Mouse (Mus musculus) liver, embryonic 14.5 days (tissue): ENCODE results near the gene Islr. TPM values are rescaled to one million over a fixed set of nuclear protein-coding genes. Genes with fewer than 3 reads are reported as not detected.
"Not testable (repeated sequence)": the region's sequence is repeated elsewhere in the genome, so short reads cannot be mapped to it uniquely, and the experiment has no call there.

Source experiments
- ATAC-seq: fragments of 200-750 bp; cut with Nextera tagmentation; 2 replicates; pipeline ENCODE4 v1.8.0; 2017; ENCODE audit warnings: moderate number of reproducible peaks, mild to moderate bottlenecking, moderate library complexity; ENCODE audit not compliant: insufficient read depth
- DNase-seq, 3 experiments: peaks; one replicate each; pipeline ENCODE4 v3.0.0-alpha.2; 2012 to 2013; ENCODE audit warnings: low read depth in 3 of 3, low spot score in 3 of 3
- H3K27ac ChIP-seq: fragments of 300-500 bp; sonication (generic); 2 replicates; pipeline ENCODE4 v1.5.1; 2014; ENCODE audit warnings: moderate library complexity, mild to moderate bottlenecking, control low read depth, inconsistent platforms
- H3K27me3 ChIP-seq: fragments of 300-500 bp; sonication (generic); 2 replicates; pipeline ENCODE4 v1.6.1; 2014; ENCODE audit warnings: mild to moderate bottlenecking, low read length, moderate library complexity; ENCODE audit not compliant: control insufficient read depth, insufficient read depth
- H3K36me3 ChIP-seq: fragments of 300-500 bp; sonication (generic); replicated peaks from 2 replicates; pipeline ENCODE4 v1.6.1; 2014; ENCODE audit warnings: low read depth; ENCODE audit not compliant: control insufficient read depth, insufficient read depth
- H3K4me1 ChIP-seq, 2 experiments: fragments of 200-500 bp in 1 of 2; fragments of 300-500 bp in 1 of 2; sonication (generic) in 1 of 2; replicated peaks; 2 replicates each; pipeline ENCODE4 v1.6.1; 2012 to 2014; ENCODE audit warnings: antibody characterized with exemption in 1 of 2, inconsistent platforms in 1 of 2, low read length in 1 of 2; ENCODE audit not compliant: control insufficient read depth in 2 of 2, insufficient read depth in 2 of 2
- H3K4me2 ChIP-seq: fragments of 300-500 bp; sonication (generic); 2 replicates; pipeline ENCODE4 v1.6.1; 2014; ENCODE audit warnings: low read depth, mild to moderate bottlenecking, control low read depth, moderate library complexity
- H3K4me3 ChIP-seq, 2 experiments: fragments of 200-500 bp in 1 of 2; fragments of 300-500 bp in 1 of 2; sonication (generic) in 1 of 2; 2 replicates each; pipeline ENCODE4 v1.5.1; 2012 to 2014; ENCODE audit warnings: low read depth in 2 of 2, low read length in 2 of 2, mild to moderate bottlenecking in 2 of 2, control low read depth in 1 of 2, inconsistent platforms in 1 of 2, moderate library complexity in 1 of 2; ENCODE audit not compliant: insufficient read depth in 1 of 2
- H3K9ac ChIP-seq: fragments of 300-500 bp; sonication (generic); replicated peaks from 2 replicates; pipeline ENCODE4 v1.6.1; 2014; ENCODE audit warnings: mild to moderate bottlenecking, control low read depth, moderate library complexity
- H3K9me3 ChIP-seq: fragments of 300-500 bp; sonication (generic); 2 replicates; pipeline ENCODE4 v1.6.1; 2016; ENCODE audit warnings: low read length, mixed read lengths; ENCODE audit not compliant: control insufficient read depth
- CTCF ChIP-seq: IDR thresholded peaks from 2 replicates; pipeline ENCODE4 v1.5.1; 2016; ENCODE audit warnings: antibody characterized with exemption, low read depth, control low read depth
- EP300 ChIP-seq: IDR thresholded peaks from 2 replicates; pipeline ENCODE4 v1.6.1; 2016; ENCODE audit warnings: antibody characterized with exemption, low read depth
- WGBS: fragments of 180-500 bp; shearing (Covaris S2); extraction: QIAGEN DNeasy Blood & Tissue Kit; methylation state at CpG from one replicate; pipeline ENCODE4 v1.1.7; 2014; ENCODE audit not compliant: insufficient replicate concordance; 5-methylcytosine and 5-hydroxymethylcytosine counted together
- polyA plus RNA-seq, 2 experiments: library from polyadenylated mRNA; depleted of rRNA in 1 of 2; stranded (reverse) in 1 of 2; unstranded in 1 of 2; fragments of >200 nt; fragmentation: Nextera tagmentation in 1 of 2; extraction: Ambion mirVana in 1 of 2; gene quantifications; 2 replicates each; pipeline versions ENCODE4 v1.2.1 to v1.2.3; 2012 to 2014

The Islr gene
- polyA plus RNA-seq (2012; rRNA removed) (3.3 and 3.6 TPM in 2 replicates), polyA plus RNA-seq (2014; fragmentation: Nextera tagmentation; extraction: Ambion mirVana) (1.1 and 1.7 TPM in 2 replicates)

DNA sequence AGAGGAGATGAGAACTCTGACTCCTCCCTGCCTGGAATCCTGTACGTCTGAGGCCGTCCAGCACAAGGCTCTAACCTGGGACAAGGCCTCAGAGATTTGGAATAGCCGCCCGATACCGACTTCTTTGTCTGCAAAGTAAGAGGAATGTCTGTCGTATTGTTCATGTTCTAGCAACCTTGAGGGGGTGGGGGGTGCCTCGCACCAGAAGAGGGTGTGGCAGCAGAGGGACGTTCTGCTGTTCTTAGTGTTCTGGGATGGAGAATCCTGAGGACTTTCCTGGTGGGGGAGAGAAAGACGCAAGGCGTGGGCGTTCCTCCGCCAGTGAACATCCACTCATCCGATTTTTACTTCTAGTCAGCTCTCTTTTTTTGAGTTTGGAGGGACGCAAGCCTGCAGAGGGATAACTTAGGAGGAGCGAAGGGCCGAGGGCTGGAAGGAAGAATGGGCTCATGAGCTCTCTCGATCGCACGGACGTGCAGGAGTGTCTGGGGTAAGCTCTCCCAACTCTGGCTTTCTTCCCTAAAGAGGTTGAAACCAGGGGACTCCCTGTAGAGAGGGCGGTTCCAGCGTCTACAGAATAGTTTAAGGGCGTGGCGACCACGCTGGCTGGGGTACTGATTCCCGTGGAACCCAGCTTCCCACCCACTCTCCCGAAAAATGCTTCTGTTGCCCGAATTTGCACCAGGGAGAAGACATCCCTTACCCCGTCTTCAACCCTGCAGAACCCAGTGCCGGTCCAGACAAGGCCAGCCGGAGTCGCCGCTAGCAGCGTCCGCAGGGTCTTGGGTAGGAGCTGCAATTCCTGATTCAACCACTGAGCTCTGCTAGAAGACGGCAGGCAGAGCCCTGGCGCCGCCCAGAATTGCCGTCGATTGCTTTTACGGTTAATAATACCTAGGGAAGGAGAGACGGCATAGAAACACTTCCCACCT lies at the start of gene Islr, which contains the start of gene Islr2:
Gene Islr, minus strand, starts transcription at position 791 of the 932 bp plus-strand sequence.
Gene Islr2, minus strand, starts transcription at position 804 of the 932 bp plus-strand sequence.
- Histone ChIP-seq H3K9ac (peak within 1 kb of the TSS; percentile 15; the same call in 1 of the 2 replicates), H3K4me3 (peak within 1 kb of the TSS; percentile 49 to 60), H3K4me1 (no peaks in the 10 kb centered on the region), H3K36me3 (no peaks in the 10 kb centered on the region), H3K27ac (no peak within 1 kb of the TSS), H3K27me3 (peaks cover 59% of the 10 kb centered on the region), H3K4me2 (peak within 1 kb of the TSS; percentile 61), H3K9me3 (no peaks in the 10 kb centered on the region)
- peak; percentile 79 for ATAC-seq
- peak in 1 of 3 experiments; percentile 49 for DNase-seq
- WGBS = 4% methylated on average over 42 of the region's 42 CpGs
- peak; percentile 76 for TF ChIP-seq CTCF
- TF ChIP-seq EP300 = no peak

DNA sequence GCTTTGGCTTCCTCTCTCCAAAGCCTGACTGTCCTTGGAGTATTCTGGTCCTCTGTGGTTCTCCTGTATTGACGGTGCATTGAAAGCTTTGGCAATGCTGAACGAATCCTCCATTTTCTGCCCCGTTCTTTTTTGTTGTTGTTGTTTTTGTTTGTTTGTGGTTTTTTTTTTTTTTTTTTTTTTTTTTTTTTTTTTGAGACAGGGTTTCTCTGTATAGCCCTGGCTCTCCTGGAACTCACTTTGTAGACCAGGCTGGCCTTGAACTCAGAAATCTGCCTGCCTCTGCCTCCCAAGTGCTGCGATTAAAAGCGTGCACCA lies 49.7 kb upstream of the Islr start:
- Histone ChIP-seq H3K4me3 (peak overlapping the region; percentile 64 to 67), H3K4me1 (peaks cover 14 to 25% of the 10 kb centered on the region in 2 experiments), H3K4me2 (peak overlapping the region; percentile 87), H3K27ac (peak overlapping the region; percentile 77), H3K9ac (peak overlapping the region; percentile 71)
- DNase-seq, H3K27me3 ChIP-seq, ATAC-seq, H3K36me3 ChIP-seq, H3K9me3 ChIP-seq: not testable (repeated sequence)
- 51% methylated on average over 5 of the region's 5 CpGs for WGBS

DNA sequence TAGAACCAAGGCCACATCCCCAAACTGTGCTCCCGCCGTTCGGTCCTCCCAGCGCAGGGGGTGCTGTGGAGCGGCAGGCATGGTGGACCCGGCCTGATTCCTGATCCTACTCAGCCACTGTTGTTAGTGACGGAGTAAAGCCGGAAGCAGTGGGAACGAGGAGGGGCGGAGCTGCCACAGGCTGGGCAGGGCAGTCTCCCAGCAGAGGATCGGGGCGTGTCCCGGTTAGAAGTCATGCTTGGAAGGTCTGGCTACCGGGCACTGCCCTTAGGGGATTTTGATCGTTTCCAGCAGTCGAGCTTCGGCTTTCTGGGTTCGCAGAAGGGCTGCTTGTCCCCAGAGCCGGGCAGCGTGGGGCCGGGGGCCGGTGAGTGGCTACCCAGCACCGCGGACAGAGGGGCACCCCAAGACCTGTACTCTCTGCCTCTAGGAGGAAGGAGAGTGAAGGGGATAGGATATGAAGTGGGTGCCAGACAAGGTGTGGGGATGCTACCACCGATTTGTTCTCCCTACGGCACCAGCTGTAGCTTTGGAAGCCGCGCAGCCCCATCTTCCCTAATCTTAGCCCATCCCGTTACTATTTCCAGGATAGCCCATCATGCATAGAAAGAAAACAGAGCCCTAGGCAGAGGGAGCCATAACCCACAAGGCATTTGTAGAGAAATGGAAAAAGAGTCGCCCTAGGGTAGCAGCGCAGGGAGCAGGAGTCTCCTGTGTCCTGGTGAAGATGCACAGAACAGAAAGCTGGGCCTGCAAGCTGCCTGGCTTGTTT lies 49.1 kb upstream of the Islr start, which contains the start of gene Stoml1:
Gene Stoml1, plus strand, starts transcription at position 132 of the 772 bp plus-strand sequence.
- peaks cover 17 to 27% of the 10 kb centered on the region in 2 experiments for H3K4me1 ChIP-seq
- peak; percentile 91 to 94 (median 92) for DNase-seq
- WGBS = under 1% methylated on average over 31 of the region's 31 CpGs

DNA sequence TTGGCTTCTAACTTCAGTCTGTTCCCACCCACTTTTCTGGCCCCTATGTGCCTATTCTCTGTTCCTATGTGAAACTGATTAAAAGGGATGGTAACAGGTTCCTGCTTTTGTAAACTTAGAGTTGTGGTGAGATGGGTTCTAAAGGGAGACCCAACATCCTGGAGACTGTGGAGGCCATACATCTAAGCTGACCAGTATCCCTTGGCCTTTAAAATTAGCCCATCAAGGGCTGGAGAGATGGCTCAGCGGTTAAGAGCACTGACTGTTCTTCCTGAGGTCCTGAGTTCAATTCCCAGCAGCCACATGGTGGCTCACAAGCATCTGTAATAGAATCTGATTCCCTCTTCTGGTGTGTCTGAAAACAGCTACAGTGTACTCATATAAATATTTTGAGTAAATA lies 46.6 kb upstream of the Islr start:
- not testable (repeated sequence) for H3K36me3 ChIP-seq, DNase-seq, ATAC-seq, H3K9ac ChIP-seq, H3K9me3 ChIP-seq, H3K4me3 ChIP-seq, H3K4me2 ChIP-seq, H3K27me3 ChIP-seq
- WGBS = 89% methylated on average over 1 of the region's 1 CpGs
- Histone ChIP-seq H3K27ac (peak overlapping the region; percentile 92; the same call in 1 of the 2 replicates), H3K4me1 (peaks cover 14 to 29% of the 10 kb centered on the region in 2 experiments)

More for the DNA sequence above, 49.1 kb upstream of the Islr start, which contains the start of gene Stoml1:
- Histone ChIP-seq H3K4me2 (peak within 1 kb of the TSS; percentile 87), H3K9ac (peak within 1 kb of the TSS; percentile 71), H3K27me3 (no peaks in the 10 kb centered on the region), H3K4me3 (peak within 1 kb of the TSS; percentile 64 to 67), H3K27ac (peak within 1 kb of the TSS; percentile 77), H3K36me3 (no peaks in the 10 kb centered on the region), H3K9me3 (no peaks in the 10 kb centered on the region)
- TF ChIP-seq CTCF = peak; percentile 99
- TF ChIP-seq EP300 = no peak
- ATAC-seq = peak; percentile 94
